Mouse (Mus musculus): ENCODE measurements around the gene Echdc3.

GRCm38 (mm10) chr2:6238679-6239078, 25.8 kb upstream of the Echdc3 start:
- TF ChIP-seq CTCF (IDR thresholded peaks at IDR 0.05; ENCODE audit: extremely low read depth, insufficient read depth, low read length) (no peak), POLR2A (IDR thresholded peaks at IDR 0.05; ENCODE audit: extremely low read depth, insufficient read depth, low read length) (no peak)

Measured in cortical plate, adult 2 months (tissue).